Mouse (Mus musculus): ENCODE data around the gene Nupl1.

GRCm38 (mm10) chr14:60300224-60300991, 49.2 kb upstream of the Nupl1 start:
- TF ChIP-seq POLR2A (IDR thresholded peaks at IDR 0.05; ENCODE audit: low read depth, low read length) (no peak), CTCF (conservative IDR thresholded peaks at IDR 0.05; ENCODE audit: insufficient read depth, insufficient read length, low read depth, low read length) (0 out of 2 replicates have a peak, but pooled peaks have one; percentile 10)
